ENCODE assay signal across 7 mouse cellular contexts in the genomic region with DNA sequence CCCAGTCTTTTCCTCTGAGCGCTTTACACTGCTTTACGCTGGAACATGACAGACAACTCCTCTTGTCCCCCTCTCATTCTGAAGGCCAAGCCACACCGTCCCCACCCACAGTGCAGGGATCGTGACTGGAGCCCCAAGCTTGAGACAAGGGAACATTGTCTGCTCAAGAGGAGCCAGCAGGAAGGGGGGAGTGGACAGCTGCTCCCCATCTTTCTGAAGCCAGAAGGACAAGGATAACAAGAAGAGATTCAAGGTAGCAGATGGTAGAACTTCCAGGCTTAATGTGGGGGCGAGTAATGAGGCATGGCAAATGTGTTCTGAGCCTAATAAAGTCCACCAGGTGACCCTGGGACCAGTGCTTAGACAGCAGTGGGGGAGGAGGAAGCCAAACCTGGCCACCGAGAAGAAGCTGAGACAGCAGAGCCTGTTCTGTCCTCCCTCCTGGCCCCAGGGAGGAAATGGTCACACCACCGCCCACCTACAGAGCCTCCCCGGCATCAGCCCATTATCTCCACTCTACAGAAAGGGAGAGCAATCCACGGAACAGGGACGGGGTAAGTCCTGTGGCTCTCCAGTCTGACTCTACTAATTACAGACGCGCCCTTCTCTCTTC. TPM values are rescaled to one million over a fixed set of nuclear protein-coding genes. Genes with fewer than 3 reads are reported as not detected.
A peak's percentile ranks its signal among the peaks of the same experiment; 100 is the strongest.
DNase-seq lines count a peak whose midpoint lies in the region; ATAC-seq and TF ChIP-seq lines count a peak whose summit lies in the region.

No protein-coding gene starts in this region.

- no peaks in the 10 kb centered on the region for H3K27me3 ChIP-seq in lung, embryonic 14.5 days (ENCODE audit: insufficient read depth, low read length)
- 0 out of 2 replicates have a peak, but pooled peaks cover 6% of the 10 kb centered on the region for H3K27me3 ChIP-seq in forebrain, embryonic 14.5 days (replicated peaks; ENCODE audit: control insufficient read depth, insufficient read depth, low read length)
- H3K27me3 ChIP-seq in kidney, postnatal 0 days (ENCODE audit: insufficient read depth, low read length), result no peaks in the 10 kb centered on the region
- peaks cover 20% of the 10 kb centered on the region for H3K27me3 ChIP-seq in neural tube, embryonic 12.5 days (replicated peaks)

- TF ChIP-seq CTCF in lung, embryonic 14.5 days (IDR thresholded peaks at IDR 0.05; ENCODE audit: low read depth), result no peak
- TF ChIP-seq CTCF in kidney, postnatal 0 days (IDR thresholded peaks at IDR 0.05; ENCODE audit: low read depth), result no peak

- 10% methylated on average over 12 of the region's 12 CpGs for WGBS in lung, embryonic 14.5 days
- WGBS in forebrain, embryonic 14.5 days, result 18% methylated on average over 12 of the region's 12 CpGs
- 11% methylated on average over 12 of the region's 12 CpGs for WGBS in kidney, postnatal 0 days
- WGBS in neural tube, embryonic 12.5 days, result 26% methylated on average over 12 of the region's 12 CpGs

- peak overlapping the region; percentile 75 for H3K4me3 ChIP-seq in lung, embryonic 14.5 days (ENCODE audit: low read depth, low read length)
- H3K4me3 ChIP-seq in forebrain, embryonic 14.5 days (ENCODE audit: low read depth, low read length), result peak overlapping the region; percentile 17
- H3K4me3 ChIP-seq in kidney, postnatal 0 days (replicated peaks; ENCODE audit: low read depth, low read length), result peak overlapping the region; percentile 75
- peak overlapping the region; percentile 29 for H3K4me3 ChIP-seq in neural tube, embryonic 12.5 days

- peaks cover 60% of the 10 kb centered on the region for H3K36me3 ChIP-seq in lung, embryonic 14.5 days (ENCODE audit: insufficient read depth)
- H3K36me3 ChIP-seq in forebrain, embryonic 14.5 days (ENCODE audit: control insufficient read depth, insufficient read depth, low read length), result 0 out of 2 replicates have a peak, but pooled peaks cover 2% of the 10 kb centered on the region
- peaks cover 8% of the 10 kb centered on the region; the same call in 1 of the 2 replicates for H3K36me3 ChIP-seq in kidney, postnatal 0 days (ENCODE audit: insufficient read depth, low read length)
- peaks cover 9% of the 10 kb centered on the region; the same call in 1 of the 2 replicates for H3K36me3 ChIP-seq in neural tube, embryonic 12.5 days

- no peak for DNase-seq in lung, embryonic 14.5 days
- DNase-seq in lung, postnatal 4 days, result no peak
- DNase-seq in forebrain, embryonic 14.5 days (ENCODE audit: low spot score), result no peak
- DNase-seq in kidney, postnatal 0 days (ENCODE audit: low spot score), result no peak
- no peak for DNase-seq in gastrocnemius, adult 18-20 months (ENCODE audit: low spot score)
- no peak for DNase-seq in c-Kit-positive CD71-positive TER-119-positive erythroid progenitor cells, embryonic 14.5 days (ENCODE audit: low spot score)

- no peaks in the 10 kb centered on the region for H3K9me3 ChIP-seq in lung, embryonic 14.5 days (ENCODE audit: low read depth, low read length)
- H3K9me3 ChIP-seq in forebrain, embryonic 14.5 days (replicated peaks; ENCODE audit: control insufficient read depth, low read length), result no peaks in the 10 kb centered on the region
- H3K9me3 ChIP-seq in kidney, postnatal 0 days (replicated peaks; ENCODE audit: low read length), result no peaks in the 10 kb centered on the region
- H3K9me3 ChIP-seq in neural tube, embryonic 12.5 days, result no peaks in the 10 kb centered on the region

- peak overlapping the region; percentile 97 for H3K9ac ChIP-seq in lung, embryonic 14.5 days
- peak overlapping the region; percentile 50; the same call in 1 of the 2 replicates for H3K9ac ChIP-seq in forebrain, embryonic 14.5 days (ENCODE audit: low read length)
- H3K9ac ChIP-seq in kidney, postnatal 0 days (ENCODE audit: low read depth, low read length), result peak overlapping the region; percentile 90
- 0 out of 2 replicates have a peak overlapping the region, but pooled peaks have one; percentile 13 for H3K9ac ChIP-seq in neural tube, embryonic 12.5 days

- peak overlapping the region; percentile 87 for H3K4me2 ChIP-seq in lung, embryonic 14.5 days
- peak overlapping the region; percentile 92 for H3K4me2 ChIP-seq in forebrain, embryonic 14.5 days (ENCODE audit: low read length)
- peak overlapping the region; percentile 87 for H3K4me2 ChIP-seq in kidney, postnatal 0 days (ENCODE audit: low read length)
- H3K4me2 ChIP-seq in neural tube, embryonic 12.5 days (replicated peaks), result peak overlapping the region; percentile 87

- ATAC-seq in lung, embryonic 14.5 days (ENCODE audit: insufficient read depth), result no peak
- ATAC-seq in forebrain, embryonic 14.5 days, result no peak
- ATAC-seq in kidney, postnatal 0 days (replicated peaks; ENCODE audit: low FRiP score, low read depth), result peak; percentile 37; the same call in 1 of the 2 replicates
- ATAC-seq in neural tube, embryonic 12.5 days (ENCODE audit: low FRiP score, low read depth), result no peak

- peak overlapping the region; percentile 71; the same call in 1 of the 2 replicates for H3K27ac ChIP-seq in lung, embryonic 14.5 days (ENCODE audit: low read depth)
- no peak overlapping the region for H3K27ac ChIP-seq in forebrain, embryonic 14.5 days (ENCODE audit: low read depth, low read length)
- peak overlapping the region; percentile 62 for H3K27ac ChIP-seq in kidney, postnatal 0 days
- H3K27ac ChIP-seq in neural tube, embryonic 12.5 days, result no peak overlapping the region

- H3K4me1 ChIP-seq in lung, embryonic 14.5 days (ENCODE audit: insufficient read depth), result peaks cover 56% of the 10 kb centered on the region
- peaks cover 63% of the 10 kb centered on the region for H3K4me1 ChIP-seq in forebrain, embryonic 14.5 days (ENCODE audit: control insufficient read depth, insufficient read depth, low read length)
- H3K4me1 ChIP-seq in kidney, postnatal 0 days (replicated peaks; ENCODE audit: insufficient read depth, low read length), result peaks cover 79% of the 10 kb centered on the region
- H3K4me1 ChIP-seq in neural tube, embryonic 12.5 days, result peaks cover 87% of the 10 kb centered on the region

RNA-seq across cellular contexts. Expression of a gene that starts 5.5 kb away (rescaled TPM):
- 18.5 and 22.5 TPM in 2 replicates for polyA plus RNA-seq in lung, embryonic 14.5 days (2014; fragmentation: Nextera tagmentation; extraction: Ambion mirVana)
- polyA plus RNA-seq in forebrain, embryonic 14.5 days (2014; fragmentation: Nextera tagmentation; extraction: Ambion mirVana), result 8.0 and 8.8 TPM in 2 replicates
- 7.8 and 8.1 TPM in 2 replicates for polyA plus RNA-seq in kidney, postnatal 0 days (2015; fragmentation: Nextera tagmentation; extraction: Ambion mirVana)
- 7.1 and 7.9 TPM in 2 replicates for polyA plus RNA-seq in neural tube, embryonic 12.5 days (2016; fragmentation: Nextera tagmentation; extraction: Ambion mirVana)
- 10 to 100 TPM; 32.1 to 35.5 TPM for total RNA-seq in gastrocnemius, adult 18-20 months (2021)

RNA-seq across cellular contexts. Expression of a gene that starts 48.0 kb away (rescaled TPM):
- 9.4 and 10.9 TPM in 2 replicates for polyA plus RNA-seq in lung, embryonic 14.5 days (2014; fragmentation: Nextera tagmentation; extraction: Ambion mirVana)
- 2.3 and 3.2 TPM in 2 replicates for polyA plus RNA-seq in forebrain, embryonic 14.5 days (2014; fragmentation: Nextera tagmentation; extraction: Ambion mirVana)
- 4.8 and 5.0 TPM in 2 replicates for polyA plus RNA-seq in kidney, postnatal 0 days (2015; fragmentation: Nextera tagmentation; extraction: Ambion mirVana)
- polyA plus RNA-seq in neural tube, embryonic 12.5 days (2016; fragmentation: Nextera tagmentation; extraction: Ambion mirVana), result 2.9 and 3.3 TPM in 2 replicates
- under 1 TPM; 0.59 to 0.90 TPM for total RNA-seq in gastrocnemius, adult 18-20 months (2021)

Comparison
In these comparisons a context has a peak if more than half of its experiments do, and no peak if none do; other contexts are left out.
1. H3K27ac ChIP-seq: peak in lung, embryonic 14.5 days (single experiment) and kidney, postnatal 0 days (single experiment); none in forebrain, embryonic 14.5 days (single experiment) and neural tube, embryonic 12.5 days (single experiment).
2. H3K4me3 ChIP-seq: peak in every context shown above with its lines; median percentile 75 in lung, embryonic 14.5 days; 75 in kidney, postnatal 0 days; 29 in neural tube, embryonic 12.5 days; 17 in forebrain, embryonic 14.5 days.
3. H3K9ac ChIP-seq: peak in every context shown above with its lines; median percentile 97 in lung, embryonic 14.5 days; 90 in kidney, postnatal 0 days; 50 in forebrain, embryonic 14.5 days; 13 in neural tube, embryonic 12.5 days.
4. Peak in every context shown above with its lines, with median percentiles within 50 percentile points of each other: H3K4me2 ChIP-seq.